Mouse (Mus musculus): ENCODE measurements around the gene Txn2.

Gene Txn2

DNA sequence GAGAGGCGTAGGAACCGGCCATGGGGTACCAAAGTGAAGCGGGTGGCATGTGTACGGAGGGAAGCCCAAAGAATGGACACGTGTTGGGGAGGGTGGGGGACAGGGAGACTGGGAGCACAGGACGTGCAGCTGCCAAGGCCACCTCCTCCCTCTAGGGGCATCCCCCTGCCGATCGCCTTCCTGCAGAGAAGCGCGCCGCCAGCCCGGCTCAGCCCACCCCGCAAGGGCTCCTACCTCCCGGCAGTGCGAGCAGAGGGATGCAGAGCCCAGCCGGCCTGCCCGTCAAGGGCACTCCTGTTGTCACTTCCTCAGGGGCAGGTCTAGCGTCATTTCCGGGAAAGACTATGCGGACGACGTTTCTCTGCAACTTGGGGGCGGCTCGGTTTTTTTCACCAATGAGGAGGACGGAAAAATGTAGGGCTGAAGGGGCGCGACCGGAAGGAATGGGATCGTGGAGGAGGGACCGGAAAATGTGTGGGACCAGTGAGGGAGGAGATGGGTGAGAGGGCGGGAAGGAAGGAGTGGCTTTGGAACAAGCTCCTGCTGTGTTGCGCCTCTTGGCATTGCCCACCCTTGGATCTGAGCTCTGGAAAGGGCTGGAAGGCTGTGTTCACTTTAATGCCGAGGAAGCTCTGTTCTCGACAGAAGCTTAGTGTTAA, at the start of gene Txn2:
TSS of gene Txn2 (minus strand) at position 334 of the 659 bp plus-strand sequence.
- peak; percentile 95 for DNase-seq (ENCODE audit: extremely low spot score, low read depth, low spot score)

DNA sequence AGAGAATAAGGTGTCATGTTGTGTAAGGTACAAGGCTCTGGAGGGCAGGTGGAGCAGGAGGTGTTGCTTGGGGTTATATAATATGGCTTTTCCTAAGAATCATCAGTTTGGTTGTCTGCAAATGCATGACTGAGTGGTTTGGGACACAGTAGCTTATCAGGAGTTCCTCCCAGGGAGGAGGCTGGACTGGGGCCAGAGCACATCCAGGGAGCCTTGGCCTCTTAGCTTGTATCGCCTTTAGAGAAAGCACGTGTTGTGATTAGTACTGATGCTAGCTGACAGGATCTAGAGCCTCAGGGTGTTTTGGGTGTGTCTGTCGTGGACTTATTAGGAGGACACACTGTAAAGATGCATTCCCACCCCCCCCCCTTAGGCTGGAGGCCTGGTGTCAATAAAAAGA, 48.9 kb upstream of the Txn2 start:
- no peak for DNase-seq (ENCODE audit: extremely low spot score, low read depth, low spot score)

GRCm38 (mm10) chr15:77974165-77974841, 45.5 kb upstream of the Txn2 start:
- no peak for DNase-seq (ENCODE audit: extremely low spot score, low read depth, low spot score)

- DNase-seq (ENCODE audit: extremely low spot score, low read depth, low spot score), result peak; percentile 95
Measured at GRCm38 (mm10) chr15:77970470-77971292, 41.9 kb upstream of the Txn2 start, which contains the start of gene Eif3d. Gene Eif3d, minus strand, starts transcription at chr15:77970813.

- DNase-seq (ENCODE audit: extremely low spot score, low read depth, low spot score), result no peak
Measured at GRCm38 (mm10) chr15:77969940-77970469, 41.2 kb upstream of the Txn2 start.

- DNase-seq (ENCODE audit: extremely low spot score, low read depth, low spot score), result no peak
Measured at GRCm38 (mm10) chr15:77965117-77965528, 36.3 kb upstream of the Txn2 start.

GRCm38 (mm10) chr15:77962447-77962846, 33.6 kb upstream of the Txn2 start:
- no peak for DNase-seq (ENCODE audit: extremely low spot score, low read depth, low spot score)

DNA sequence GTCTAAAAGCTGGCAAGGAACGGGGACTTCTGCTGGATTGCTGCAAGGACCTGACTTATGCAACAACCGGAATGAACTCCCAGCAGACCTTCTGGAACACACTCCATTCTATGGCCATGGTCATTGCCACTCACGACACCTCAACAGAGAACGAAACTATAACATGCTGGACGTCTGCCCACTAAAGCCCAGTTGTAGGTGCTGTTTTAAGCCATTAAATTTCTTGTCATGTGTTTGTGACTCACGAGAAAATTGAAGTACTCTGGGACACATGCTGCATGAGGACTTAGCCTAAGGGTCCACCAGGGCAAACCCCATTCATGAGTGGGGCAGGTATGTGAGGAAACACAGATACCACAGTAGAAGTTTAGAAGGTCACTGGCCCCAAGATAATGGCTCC, 31.9 kb upstream of the Txn2 start:
- DNase-seq (ENCODE audit: extremely low spot score, low read depth, low spot score), result no peak

DNA sequence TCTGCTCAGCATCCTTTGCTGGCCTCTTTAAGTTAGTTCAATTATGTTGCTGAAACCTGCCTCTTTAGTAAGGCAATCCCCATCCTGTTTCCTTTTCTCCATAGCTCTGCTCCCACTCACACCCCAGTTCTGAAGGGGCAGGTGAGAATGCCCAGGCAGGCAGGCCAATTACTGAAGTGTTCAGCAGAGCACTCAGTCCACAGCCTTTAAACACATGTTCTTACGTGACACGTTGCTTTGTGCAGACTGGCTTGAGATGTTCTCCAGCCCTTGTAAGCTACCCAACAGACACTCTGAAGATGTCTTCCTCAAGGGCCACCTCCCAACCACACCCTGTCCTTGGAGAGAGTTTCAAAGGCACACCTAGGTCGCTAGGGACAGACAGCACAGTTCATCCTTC, 29.3 kb upstream of the Txn2 start:
- DNase-seq (ENCODE audit: extremely low spot score, low read depth, low spot score), result no peak

- no peak for DNase-seq (ENCODE audit: extremely low spot score, low read depth, low spot score)
Measured at GRCm38 (mm10) chr15:77957625-77958024, 28.8 kb upstream of the Txn2 start.

- DNase-seq (ENCODE audit: extremely low spot score, low read depth, low spot score), result no peak
Measured at GRCm38 (mm10) chr15:77956404-77956901, 27.6 kb upstream of the Txn2 start, which contains the start of gene Foxred2. Gene Foxred2, minus strand, starts transcription at chr15:77956722.

- DNase-seq (ENCODE audit: extremely low spot score, low read depth, low spot score), result no peak
Measured at GRCm38 (mm10) chr15:77955440-77956403, 26.9 kb upstream of the Txn2 start.

GRCm38 (mm10) chr15:77954362-77954761, 25.6 kb upstream of the Txn2 start:
- no peak for DNase-seq (ENCODE audit: extremely low spot score, low read depth, low spot score)

GRCm38 (mm10) chr15:77952921-77953320, 24.1 kb upstream of the Txn2 start:
- no peak for DNase-seq (ENCODE audit: extremely low spot score, low read depth, low spot score)

DNA sequence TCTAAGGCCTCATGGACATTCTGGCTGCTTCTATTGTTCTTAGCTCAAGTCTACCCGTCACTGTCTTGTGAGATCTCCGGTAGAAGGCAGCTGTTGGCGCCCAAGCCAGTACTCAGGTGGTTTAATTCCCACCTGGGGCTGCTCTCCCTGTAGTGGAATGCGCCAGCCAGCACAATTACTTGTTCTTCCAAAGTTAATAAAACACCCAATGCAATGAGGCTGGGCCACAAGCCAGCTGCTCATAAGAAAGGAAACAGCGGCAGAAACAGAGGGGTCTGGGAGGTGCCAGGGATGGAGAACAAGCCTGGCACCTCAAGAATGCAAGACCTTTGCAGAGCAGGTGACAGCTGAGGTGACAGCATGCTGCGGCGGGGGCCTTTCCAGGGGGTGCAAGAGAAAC, 20.3 kb upstream of the Txn2 start:
- DNase-seq (ENCODE audit: extremely low spot score, low read depth, low spot score), result no peak

DNA sequence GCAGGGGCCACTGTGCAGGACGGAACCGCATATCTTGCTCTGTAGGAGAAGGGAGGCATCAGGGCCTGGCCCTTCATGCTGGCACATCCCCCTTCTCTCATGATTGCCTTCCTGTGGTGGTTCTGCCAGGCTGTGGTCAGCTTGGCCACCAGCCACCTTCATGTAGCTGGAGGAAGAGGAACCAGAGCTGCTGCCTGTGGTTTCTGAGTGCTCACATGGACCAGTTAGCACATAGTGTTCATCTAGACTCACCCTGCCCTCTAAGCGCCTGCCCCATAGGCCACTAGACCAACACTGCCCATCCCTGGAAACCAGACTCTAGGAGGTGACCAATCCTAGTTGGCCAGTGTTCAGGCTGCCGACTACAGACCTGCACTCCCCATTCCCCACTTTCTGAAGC, 16.9 kb upstream of the Txn2 start:
- DNase-seq (ENCODE audit: extremely low spot score, low read depth, low spot score), result no peak

DNA sequence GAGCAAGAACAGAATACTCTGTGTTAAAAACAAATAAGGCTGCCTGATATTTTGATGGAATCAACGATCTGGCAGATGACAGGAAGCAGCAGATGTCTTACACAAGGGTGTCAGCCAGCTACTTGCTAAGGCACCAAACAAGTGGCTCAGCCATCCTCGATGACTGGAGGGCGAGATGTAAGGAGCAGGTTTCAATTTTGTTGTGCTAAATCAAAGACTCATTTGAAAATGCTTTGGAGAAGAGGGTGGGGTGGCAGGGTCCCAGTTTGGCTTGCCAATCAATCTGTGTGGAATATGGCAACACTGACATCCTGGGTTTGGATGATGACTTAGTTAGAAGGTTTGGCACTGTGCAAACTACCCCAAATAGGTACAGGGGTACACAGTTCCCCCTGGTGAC, 12.8 kb upstream of the Txn2 start:
- DNase-seq (ENCODE audit: extremely low spot score, low read depth, low spot score), result no peak

GRCm38 (mm10) chr15:77938516-77938915, 9.7 kb upstream of the Txn2 start:
- no peak for DNase-seq (ENCODE audit: extremely low spot score, low read depth, low spot score)

DNA sequence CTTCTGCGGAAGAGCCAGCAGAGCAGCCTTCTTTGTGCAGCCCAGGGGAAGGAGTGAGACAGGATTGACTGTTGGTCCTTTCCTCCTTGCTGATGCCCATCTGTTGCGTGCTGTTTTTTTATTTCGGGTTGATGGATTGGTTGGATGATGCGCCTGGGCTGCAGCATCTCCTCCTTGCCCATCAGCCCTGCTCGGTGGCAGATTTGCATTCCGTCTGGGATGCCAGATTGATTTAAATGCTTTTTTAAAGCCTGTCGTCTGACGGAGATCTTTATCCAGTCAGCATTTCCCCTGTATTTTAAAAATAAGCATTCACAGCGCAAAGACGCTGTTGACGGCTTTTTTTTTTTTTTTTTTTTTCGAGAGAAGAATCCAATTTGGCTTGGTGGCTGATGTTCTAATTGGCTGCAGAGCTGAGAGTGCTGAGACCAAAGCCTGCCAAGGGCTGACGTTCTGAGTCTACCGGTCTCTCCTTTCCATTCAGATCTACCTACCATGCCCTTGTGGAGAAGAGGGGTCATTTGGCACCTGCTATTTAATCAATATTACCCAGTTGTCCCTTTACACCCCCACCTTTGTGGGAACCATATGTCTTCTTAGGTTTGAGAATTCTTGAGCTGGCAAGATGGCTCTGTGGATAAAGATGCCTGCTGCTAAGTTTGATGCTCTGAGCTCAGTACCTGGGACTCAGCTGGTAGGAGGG, 7.0 kb upstream of the Txn2 start:
- no peak for DNase-seq (ENCODE audit: extremely low spot score, low read depth, low spot score)

GRCm38 (mm10) chr15:77934968-77935367, 6.2 kb upstream of the Txn2 start:
- DNase-seq (ENCODE audit: extremely low spot score, low read depth, low spot score), result no peak

All from hindlimb bud, embryonic 11.5 days (tissue).